Mouse (Mus musculus) limb, embryonic 11.5 days (tissue): Measurements from ENCODE around the gene Taok2. TPM values are rescaled to one million over a fixed set of nuclear protein-coding genes. Genes with fewer than 3 reads are reported as not detected.

ENCODE experiments used
- ATAC-seq: fragments of 200-750 bp; cut with Nextera tagmentation; 2 replicates; pipeline ENCODE4 v1.8.0; 2017; ENCODE audit warnings: low read depth; ENCODE audit not compliant: insufficient number of reproducible peaks, low FRiP score, low TSS enrichment
- DNase-seq: peaks from one replicate; pipeline ENCODE4 v3.0.0-alpha.2; 2015; ENCODE audit warnings: low spot score
- H3K27ac ChIP-seq: fragments of 300-500 bp; sonication (generic); replicated peaks from 2 replicates; pipeline ENCODE4 v1.5.1; 2014; ENCODE audit warnings: low read depth, mild to moderate bottlenecking, low read length
- H3K27me3 ChIP-seq: fragments of 300-500 bp; sonication (generic); 2 replicates; pipeline ENCODE4 v1.6.1; 2014; ENCODE audit warnings: mild to moderate bottlenecking, low read length, mixed read lengths; ENCODE audit not compliant: control insufficient read depth, insufficient read depth
- H3K36me3 ChIP-seq: fragments of 300-500 bp; sonication (generic); 2 replicates; pipeline ENCODE4 v1.6.1; 2014; ENCODE audit warnings: mild to moderate bottlenecking, low read length, moderate library complexity, mixed read lengths; ENCODE audit not compliant: control insufficient read depth, insufficient read depth
- H3K4me1 ChIP-seq: fragments of 300-500 bp; sonication (generic); 2 replicates; pipeline ENCODE4 v1.6.1; 2014; ENCODE audit warnings: low read length, mixed read lengths; ENCODE audit not compliant: control insufficient read depth, insufficient read depth
- H3K4me2 ChIP-seq: fragments of 300-500 bp; sonication (generic); 2 replicates; pipeline ENCODE4 v1.6.1; 2014; ENCODE audit warnings: low read depth, mild to moderate bottlenecking, moderate library complexity; ENCODE audit not compliant: severe bottlenecking
- H3K4me3 ChIP-seq: fragments of 300-500 bp; sonication (generic); 2 replicates; pipeline ENCODE4 v1.5.1; 2014; ENCODE audit warnings: low read depth, low read length
- H3K9ac ChIP-seq: fragments of 300-500 bp; sonication (generic); 2 replicates; pipeline ENCODE4 v1.6.1; 2014; ENCODE audit warnings: mild to moderate bottlenecking, low read length
- H3K9me3 ChIP-seq: fragments of 300-500 bp; sonication (generic); 2 replicates; pipeline ENCODE4 v1.6.1; 2016; ENCODE audit warnings: low read length; ENCODE audit not compliant: control insufficient read depth
- WGBS: fragments of 180-500 bp; shearing (Covaris S2); extraction: QIAGEN DNeasy Blood & Tissue Kit; methylation state at CpG from one replicate; pipeline ENCODE4 v1.1.7; 2014; 5-methylcytosine and 5-hydroxymethylcytosine counted together
- polyA plus RNA-seq: library from polyadenylated mRNA; unstranded; fragments of >200 nt; fragmentation: Nextera tagmentation; extraction: Ambion mirVana; gene quantifications from 2 replicates; pipeline ENCODE4 v1.2.1, GENCODE M21; 2014

Taok2 gene
- polyA plus RNA-seq, 1 experiment from 2014 or later = 30.4 TPM

DNA sequence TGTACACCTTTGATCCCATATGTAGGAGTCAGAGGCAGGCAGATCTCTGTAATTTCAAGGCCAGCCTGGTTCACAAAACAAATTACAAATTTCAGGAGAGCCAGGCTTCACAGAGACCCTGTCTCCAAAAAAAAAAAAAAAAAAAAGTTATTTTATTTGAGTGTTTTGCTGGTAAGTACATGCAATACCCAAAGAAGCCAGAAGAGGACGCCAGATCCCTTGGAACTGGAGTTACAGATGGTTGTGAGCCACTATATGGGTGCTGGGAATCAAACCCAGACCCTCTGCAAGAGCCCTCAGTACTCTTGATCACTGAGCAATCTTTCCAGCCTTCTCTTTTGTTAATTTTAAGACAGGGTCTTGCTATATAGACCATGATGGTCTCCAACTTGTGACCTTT is 65.7 kb downstream of the Taok2 start:
- Histone ChIP-seq H3K4me2 (no peak overlapping the region), H3K9ac (no peak overlapping the region), H3K9me3 (no peaks in the 10 kb centered on the region), H3K4me3 (no peak overlapping the region), H3K27me3 (peaks cover 13% of the 10 kb centered on the region), H3K36me3 (no peaks in the 10 kb centered on the region), H3K27ac (no peak overlapping the region), H3K4me1 (0 out of 2 replicates have a peak, but pooled peaks cover 3% of the 10 kb centered on the region)
- no peak for DNase-seq
- WGBS = 30% methylated on average over 1 of the region's 1 CpGs
- no peak for ATAC-seq

DNA sequence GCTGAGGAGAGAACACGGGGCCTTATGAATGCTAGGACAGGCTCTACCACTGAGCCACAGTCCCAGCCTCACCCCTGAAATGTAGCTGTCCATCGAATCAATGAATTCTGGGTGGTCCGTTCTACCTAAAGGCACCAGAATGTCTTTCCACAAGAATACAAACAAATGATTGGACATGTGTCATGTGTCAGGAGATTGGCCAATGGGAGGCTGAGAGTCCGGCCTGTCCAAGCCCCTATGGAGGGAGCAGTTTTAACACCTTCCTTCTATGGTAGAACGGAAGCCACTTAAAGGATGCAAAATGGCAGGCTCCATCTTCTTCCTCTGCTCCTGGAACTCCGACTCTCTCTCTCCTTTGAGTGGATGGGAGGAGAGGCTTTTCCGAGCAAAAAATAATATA is 66.9 kb downstream of the Taok2 start:
- DNase-seq (no peak), ATAC-seq (no peak)
- WGBS = 91% methylated on average over 7 of the region's 7 CpGs
- H3K27ac ChIP-seq = no peak overlapping the region
- no peak overlapping the region for H3K4me2 ChIP-seq
- H3K9ac ChIP-seq = no peak overlapping the region
- no peaks in the 10 kb centered on the region for H3K9me3 ChIP-seq
- H3K4me3 ChIP-seq = no peak overlapping the region
- peaks cover 6% of the 10 kb centered on the region for H3K27me3 ChIP-seq
- no peaks in the 10 kb centered on the region for H3K4me1 ChIP-seq
- no peaks in the 10 kb centered on the region for H3K36me3 ChIP-seq

DNA sequence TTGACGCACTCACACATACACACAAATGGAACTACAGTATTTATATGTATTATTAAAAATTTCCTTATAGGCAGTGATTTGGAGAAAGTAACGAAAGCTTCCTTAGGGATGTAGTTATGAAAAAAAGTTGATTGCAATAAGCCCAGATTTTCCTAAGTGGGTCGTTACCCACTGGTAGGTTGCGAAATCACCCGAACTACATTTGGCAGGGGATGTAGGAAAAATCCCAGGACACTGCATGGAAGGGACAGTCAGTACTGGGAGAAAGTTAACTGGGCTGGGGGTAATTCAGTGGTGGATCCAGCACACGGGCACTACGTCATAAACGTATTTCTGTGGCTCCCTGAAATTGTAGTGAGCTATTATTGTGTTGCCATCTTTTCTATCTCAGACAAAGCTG is 68.0 kb downstream of the Taok2 start:
- no peaks in the 10 kb centered on the region for H3K36me3 ChIP-seq
- H3K9ac ChIP-seq = no peak overlapping the region

DNA sequence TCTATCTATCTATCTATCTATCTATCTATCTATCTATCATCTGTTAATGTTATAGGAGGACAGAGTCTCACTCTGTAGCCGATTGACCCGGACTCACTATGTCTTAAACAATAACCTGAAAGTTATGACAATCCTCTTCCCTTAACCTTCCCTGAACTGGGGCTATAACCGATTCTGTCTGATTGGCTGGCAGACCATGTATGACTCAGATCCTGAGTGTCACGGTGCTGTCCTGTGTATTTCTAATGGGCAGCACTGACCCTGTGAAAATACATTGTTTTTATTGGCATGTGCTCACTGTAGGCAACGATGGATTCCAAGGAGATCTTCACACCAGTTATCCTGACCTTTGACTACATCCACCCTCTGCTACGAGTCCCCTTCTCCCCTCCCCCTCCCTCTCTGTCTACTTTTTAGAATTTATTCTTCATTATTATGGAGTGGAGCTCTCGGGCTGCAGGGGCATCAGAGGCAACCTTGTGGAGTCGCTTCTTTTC is 68.7 kb downstream of the Taok2 start:
- WGBS = 75% methylated on average over 8 of the region's 8 CpGs
- Histone ChIP-seq H3K27me3 (no peaks in the 10 kb centered on the region), H3K27ac (no peak overlapping the region), H3K4me1 (no peaks in the 10 kb centered on the region), H3K9me3 (no peaks in the 10 kb centered on the region), H3K4me3 (no peak overlapping the region), H3K4me2 (no peak overlapping the region), H3K36me3 (no peaks in the 10 kb centered on the region), H3K9ac (no peak overlapping the region)
- no peak for DNase-seq
- no peak for ATAC-seq

More for the DNA sequence above, 68.0 kb downstream of the Taok2 start:
- ATAC-seq (no peak), DNase-seq (no peak)
- Histone ChIP-seq H3K4me3 (no peak overlapping the region), H3K27me3 (no peaks in the 10 kb centered on the region), H3K27ac (no peak overlapping the region), H3K9me3 (no peaks in the 10 kb centered on the region), H3K4me1 (no peaks in the 10 kb centered on the region), H3K4me2 (no peak overlapping the region)
- WGBS = 88% methylated on average over 8 of the region's 8 CpGs

Other genes with a start within 250 kb of the Taok2 start
- gene Sgf29, start 235.4 kb downstream of the Taok2 start, polyA plus RNA-seq = 61.9 and 65.6 TPM in 2 replicates
- gene Sult1a1, start 208.3 kb downstream of the Taok2 start, polyA plus RNA-seq = 0.23 and 0.47 TPM in 2 replicates
- gene Bola2, start 189.3 kb downstream of the Taok2 start, polyA plus RNA-seq = 152 and 160 TPM in 2 replicates
- 8.8 and 9.3 TPM in 2 replicates for gene Slx1b, start 188.9 kb downstream of the Taok2 start, polyA plus RNA-seq
- 35.9 and 37.7 TPM in 2 replicates for gene Coro1a, start 176.9 kb downstream of the Taok2 start, polyA plus RNA-seq
- 35.4 and 37.4 TPM in 2 replicates for gene Mapk3, start 125.1 kb downstream of the Taok2 start, polyA plus RNA-seq
- gene Gdpd3, start 118.4 kb downstream of the Taok2 start, polyA plus RNA-seq = 1.7 and 2.4 TPM in 2 replicates
- gene Ypel3, start 107.7 kb downstream of the Taok2 start, polyA plus RNA-seq = 97.8 and 112 TPM in 2 replicates
- 0.45 and 0.67 TPM in 2 replicates for gene Tbx6, start 103.2 kb downstream of the Taok2 start, polyA plus RNA-seq
- gene Ppp4c, start 92.2 kb downstream of the Taok2 start, polyA plus RNA-seq = 400 and 426 TPM in 2 replicates
- not detected in 2 replicates for gene Fam57b, start 87.0 kb downstream of the Taok2 start, polyA plus RNA-seq
- gene 4930451I11Rik, start 53.1 kb downstream of the Taok2 start, polyA plus RNA-seq = not detected in 2 replicates
- 0.85 and 1.5 TPM in 2 replicates for gene Doc2a, start 37.3 kb downstream of the Taok2 start, polyA plus RNA-seq
- 25.9 and 29.4 TPM in 2 replicates for gene Hirip3, start 22.7 kb downstream of the Taok2 start, polyA plus RNA-seq
- 117 and 118 TPM in 2 replicates for gene Ino80e, start 22.3 kb downstream of the Taok2 start, polyA plus RNA-seq
- 14.1 and 16.5 TPM in 2 replicates for gene Tmem219, start 38.2 kb upstream of the Taok2 start, polyA plus RNA-seq
- gene Kctd13, start 44.2 kb upstream of the Taok2 start, polyA plus RNA-seq = 16.7 and 17.5 TPM in 2 replicates
- gene Asphd1, start 64.9 kb upstream of the Taok2 start, polyA plus RNA-seq = 0.32 TPM in 1 of 2 replicates, not detected in the other
- 0.16 and 0.26 TPM in 2 replicates for gene Sez6l2, start 65.9 kb upstream of the Taok2 start, polyA plus RNA-seq
- 63.7 and 68.7 TPM in 2 replicates for gene Cdipt, start 91.2 kb upstream of the Taok2 start, polyA plus RNA-seq
- 1.2 and 1.5 TPM in 2 replicates for gene Cdiptos, start 91.4 kb upstream of the Taok2 start, polyA plus RNA-seq
- 2.3 and 3.0 TPM in 2 replicates for gene Mvp, start 129.9 kb upstream of the Taok2 start, polyA plus RNA-seq
- not detected in 2 replicates for gene Pagr1b, start 131.8 kb upstream of the Taok2 start, polyA plus RNA-seq
- 59.5 and 88.7 TPM in 2 replicates for gene Pagr1a, start 132.6 kb upstream of the Taok2 start, polyA plus RNA-seq
- gene Gm42742, start 136.4 kb upstream of the Taok2 start, polyA plus RNA-seq = 26.2 and 66.8 TPM in 2 replicates
- 7.7 and 9.2 TPM in 2 replicates for gene Prrt2, start 136.5 kb upstream of the Taok2 start, polyA plus RNA-seq
- gene Maz, start 142.3 kb upstream of the Taok2 start, polyA plus RNA-seq = 84.8 TPM in 2 replicates
- 196 and 199 TPM in 2 replicates for gene Kif22, start 157.8 kb upstream of the Taok2 start, polyA plus RNA-seq
- gene Zg16, start 202.6 kb upstream of the Taok2 start, polyA plus RNA-seq = not detected in 2 replicates
- gene AI467606, start 206.7 kb upstream of the Taok2 start, polyA plus RNA-seq = 1.7 TPM in 2 replicates
- 1.3 and 1.6 TPM in 2 replicates for gene Qprt, start 237.5 kb upstream of the Taok2 start, polyA plus RNA-seq